Mouse (Mus musculus) heart, embryonic 16.5 days (tissue): ENCODE data around the gene Lax1. TPM values are rescaled to one million over a fixed set of nuclear protein-coding genes. Genes with fewer than 3 reads are reported as not detected.
"Not testable (repeated sequence)": the region's sequence is repeated elsewhere in the genome, so short reads cannot be mapped to it uniquely, and the experiment has no call there.

Source experiments
- ATAC-seq: fragments of 200-750 bp; cut with Nextera tagmentation; replicated peaks from 2 replicates; pipeline ENCODE4 v1.8.0; 2017; ENCODE audit warnings: moderate number of reproducible peaks; ENCODE audit not compliant: insufficient read depth, low FRiP score; ENCODE audit errors: extremely low read depth
- H3K27ac ChIP-seq: fragments of 300-500 bp; sonication (generic); 2 replicates; pipeline ENCODE4 v1.5.1; 2014; ENCODE audit warnings: mild to moderate bottlenecking, low read length, control low read depth, moderate library complexity
- H3K27me3 ChIP-seq: fragments of 300-500 bp; sonication (generic); 2 replicates; pipeline ENCODE4 v1.6.1; 2014; ENCODE audit warnings: low read length, mixed read lengths; ENCODE audit not compliant: control insufficient read depth, insufficient read depth
- H3K36me3 ChIP-seq: fragments of 300-500 bp; sonication (generic); 2 replicates; pipeline ENCODE4 v1.6.1; 2014; ENCODE audit not compliant: control insufficient read depth, insufficient read depth
- H3K4me1 ChIP-seq: fragments of 300-500 bp; sonication (generic); 2 replicates; pipeline ENCODE4 v1.6.1; 2014; ENCODE audit warnings: low read length, mixed read lengths; ENCODE audit not compliant: control insufficient read depth, insufficient read depth
- H3K4me2 ChIP-seq: fragments of 300-500 bp; sonication (generic); 2 replicates; pipeline ENCODE4 v1.6.1; 2014; ENCODE audit warnings: low read depth, mild to moderate bottlenecking, control low read depth, low read length
- H3K4me3 ChIP-seq: fragments of 300-500 bp; sonication (generic); 2 replicates; pipeline ENCODE4 v1.5.1; 2014; ENCODE audit warnings: mild to moderate bottlenecking, control low read depth, low read length
- H3K9ac ChIP-seq: fragments of 300-500 bp; sonication (generic); 2 replicates; pipeline ENCODE4 v1.6.1; 2014; ENCODE audit warnings: low read length, control low read depth
- H3K9me3 ChIP-seq: fragments of 300-500 bp; sonication (generic); replicated peaks from 2 replicates; pipeline ENCODE4 v1.6.1; 2016; ENCODE audit warnings: low read length; ENCODE audit not compliant: control insufficient read depth
- WGBS: fragments of 180-500 bp; shearing (Covaris S2); extraction: QIAGEN DNeasy Blood & Tissue Kit; methylation state at CpG from one replicate; pipeline ENCODE4 v1.1.7; 2014; 5-methylcytosine and 5-hydroxymethylcytosine counted together
- polyA plus RNA-seq: library from polyadenylated mRNA; unstranded; fragments of >200 nt; fragmentation: Nextera tagmentation; extraction: Ambion mirVana; gene quantifications from 2 replicates; pipeline ENCODE4 v1.2.1, GENCODE M21; 2015

The Lax1 gene
- polyA plus RNA-seq, 1 experiment from 2014 or later: 3.2 TPM

GRCm38 (mm10) chr1:133670776-133671175 is 19.1 kb downstream of the Lax1 start:
- ATAC-seq: no peak
- no peak overlapping the region for H3K4me3 ChIP-seq
- 71% methylated on average over 6 of the region's 6 CpGs for WGBS
- H3K9me3 ChIP-seq: no peaks in the 10 kb centered on the region
- H3K4me1 ChIP-seq: no peaks in the 10 kb centered on the region
- H3K27ac ChIP-seq: no peak overlapping the region
- no peak overlapping the region for H3K4me2 ChIP-seq
- no peaks in the 10 kb centered on the region for H3K36me3 ChIP-seq
- H3K27me3 ChIP-seq: no peaks in the 10 kb centered on the region
- no peak overlapping the region for H3K9ac ChIP-seq

- Histone ChIP-seq H3K27me3 (no peaks in the 10 kb centered on the region), H3K27ac (no peak overlapping the region), H3K4me1 (no peaks in the 10 kb centered on the region), H3K9ac (no peak overlapping the region), H3K4me3 (no peak overlapping the region), H3K36me3 (no peaks in the 10 kb centered on the region), H3K9me3 (no peaks in the 10 kb centered on the region), H3K4me2 (no peak overlapping the region)
- WGBS: 79% methylated on average over 12 of the region's 12 CpGs
- ATAC-seq: no peak
Measured at GRCm38 (mm10) chr1:133670190-133670589, 19.7 kb downstream of the Lax1 start.

- H3K9ac ChIP-seq: no peak overlapping the region
- no peaks in the 10 kb centered on the region for H3K9me3 ChIP-seq
- H3K4me2 ChIP-seq: no peak overlapping the region
- no peak for ATAC-seq
- no peak overlapping the region for H3K27ac ChIP-seq
- no peaks in the 10 kb centered on the region for H3K4me1 ChIP-seq
- no peaks in the 10 kb centered on the region for H3K36me3 ChIP-seq
- WGBS: 82% methylated on average over 3 of the region's 3 CpGs
- no peaks in the 10 kb centered on the region for H3K27me3 ChIP-seq
- H3K4me3 ChIP-seq: no peak overlapping the region
Measured at GRCm38 (mm10) chr1:133668618-133669017, 21.3 kb downstream of the Lax1 start.

- no peak for ATAC-seq
- Histone ChIP-seq H3K27ac (no peak overlapping the region), H3K36me3 (no peaks in the 10 kb centered on the region), H3K9me3 (no peaks in the 10 kb centered on the region), H3K9ac (no peak overlapping the region), H3K27me3 (no peaks in the 10 kb centered on the region), H3K4me2 (no peak overlapping the region), H3K4me1 (no peaks in the 10 kb centered on the region; the same call in 1 of the 2 replicates), H3K4me3 (no peak overlapping the region)
- WGBS: 71% methylated on average over 7 of the region's 7 CpGs
Measured at GRCm38 (mm10) chr1:133667721-133668120, 22.2 kb downstream of the Lax1 start.

GRCm38 (mm10) chr1:133665713-133666112 is 24.2 kb downstream of the Lax1 start:
- H3K9ac ChIP-seq, H3K27me3 ChIP-seq, H3K9me3 ChIP-seq, H3K4me1 ChIP-seq, H3K4me2 ChIP-seq, ATAC-seq, H3K4me3 ChIP-seq, H3K36me3 ChIP-seq, H3K27ac ChIP-seq: not testable (repeated sequence)
- WGBS: 87% methylated on average over 7 of the region's 8 CpGs

GRCm38 (mm10) chr1:133664203-133664970 is 25.5 kb downstream of the Lax1 start:
- H3K27ac ChIP-seq: no peak overlapping the region
- H3K36me3 ChIP-seq: no peaks in the 10 kb centered on the region
- no peak overlapping the region for H3K9ac ChIP-seq
- peaks cover 7% of the 10 kb centered on the region for H3K4me1 ChIP-seq
- no peak overlapping the region for H3K4me2 ChIP-seq
- ATAC-seq: no peak
- H3K27me3 ChIP-seq: no peaks in the 10 kb centered on the region
- no peaks in the 10 kb centered on the region for H3K9me3 ChIP-seq
- 79% methylated on average over 11 of the region's 11 CpGs for WGBS
- H3K4me3 ChIP-seq: no peak overlapping the region

GRCm38 (mm10) chr1:133663427-133663826 is 26.5 kb downstream of the Lax1 start:
- no peak overlapping the region for H3K4me3 ChIP-seq
- H3K9ac ChIP-seq: no peak overlapping the region
- WGBS: 46% methylated on average over 4 of the region's 4 CpGs
- H3K27ac ChIP-seq: peak overlapping the region; percentile 77
- H3K4me1 ChIP-seq: peaks cover 17% of the 10 kb centered on the region
- no peaks in the 10 kb centered on the region for H3K27me3 ChIP-seq
- H3K4me2 ChIP-seq: no peak overlapping the region
- no peaks in the 10 kb centered on the region for H3K36me3 ChIP-seq
- no peak for ATAC-seq
- H3K9me3 ChIP-seq: no peaks in the 10 kb centered on the region

- ATAC-seq: no peak
- H3K4me1 ChIP-seq: peaks cover 22% of the 10 kb centered on the region
- no peak overlapping the region for H3K4me3 ChIP-seq
- no peaks in the 10 kb centered on the region for H3K36me3 ChIP-seq
- 94% methylated on average over 7 of the region's 7 CpGs for WGBS
- no peaks in the 10 kb centered on the region for H3K9me3 ChIP-seq
- H3K4me2 ChIP-seq: no peak overlapping the region
- no peaks in the 10 kb centered on the region for H3K27me3 ChIP-seq
- H3K9ac ChIP-seq: no peak overlapping the region
- peak overlapping the region; percentile 77 for H3K27ac ChIP-seq
Measured at GRCm38 (mm10) chr1:133662941-133663340, 27.0 kb downstream of the Lax1 start.

GRCm38 (mm10) chr1:133661203-133661933 is 28.5 kb downstream of the Lax1 start, which contains the start of gene Gm38394:
TSS of gene Gm38394 (minus strand) at chr1:133661318.
- H3K4me2 ChIP-seq: peak within 1 kb of the TSS; percentile 96
- peak within 1 kb of the TSS; percentile 87 for H3K9ac ChIP-seq
- peak within 1 kb of the TSS; percentile 92 for H3K27ac ChIP-seq
- no peaks in the 10 kb centered on the region for H3K27me3 ChIP-seq
- H3K4me3 ChIP-seq: peak within 1 kb of the TSS; percentile 90
- H3K4me1 ChIP-seq: peaks cover 36% of the 10 kb centered on the region
- H3K36me3 ChIP-seq: peaks cover 5% of the 10 kb centered on the region; the same call in 1 of the 2 replicates
- 3% methylated on average over 26 of the region's 26 CpGs for WGBS
- peak; percentile 97 for ATAC-seq
- no peaks in the 10 kb centered on the region for H3K9me3 ChIP-seq
